Mouse (Mus musculus) cerebellum, adult 2 months (tissue): ENCODE measurements around the gene Mgmt. TPM values are rescaled to one million over a fixed set of nuclear protein-coding genes. Genes with fewer than 3 reads are reported as not detected.

Experiments used
- DNase-seq, 2 experiments: peaks; one replicate each; pipeline ENCODE4 v3.0.0; 2021
- H3K27ac ChIP-seq: fragments of 200-500 bp; 2 replicates; pipeline ENCODE4 v1.5.1; 2012; ENCODE audit warnings: low read length, control low read depth, inconsistent platforms; ENCODE audit not compliant: insufficient read depth
- H3K27me3 ChIP-seq: fragments of 200-500 bp; 2 replicates; pipeline ENCODE4 v1.6.1; 2012; ENCODE audit warnings: inconsistent platforms, mild to moderate bottlenecking, low read length, moderate library complexity; ENCODE audit not compliant: control insufficient read depth, insufficient read depth
- H3K4me1 ChIP-seq: fragments of 200-500 bp; 2 replicates; pipeline ENCODE4 v1.6.1; 2011; ENCODE audit warnings: low read length; ENCODE audit not compliant: control insufficient read depth, insufficient read depth
- H3K4me3 ChIP-seq: fragments of 200-500 bp; replicated peaks from 2 replicates; pipeline ENCODE3; 2011; ENCODE audit warnings: mild to moderate bottlenecking, low read depth, low read length, control low read depth; ENCODE audit not compliant: insufficient read depth
- CTCF ChIP-seq: fragments of 200-500 bp; IDR thresholded peaks from 2 replicates; pipeline ENCODE4 v1.5.1; 2011; ENCODE audit warnings: low read depth, mild to moderate bottlenecking, control low read depth, low read length, moderate library complexity, borderline replicate concordance; ENCODE audit not compliant: insufficient read depth
- POLR2A ChIP-seq: fragments of 200-500 bp; IDR thresholded peaks from 2 replicates; pipeline ENCODE4 v1.6.1; 2011; ENCODE audit warnings: low read length, control low read depth, borderline replicate concordance; ENCODE audit not compliant: insufficient read depth
- WGBS: fragments of 180-500 bp; shearing (Covaris S2); methylation state at CpG from one replicate; pipeline ENCODE4 v1.1.7; 2018; 5-methylcytosine and 5-hydroxymethylcytosine counted together
- polyA plus RNA-seq: library from polyadenylated mRNA; depleted of rRNA; stranded (reverse); fragments of >200 nt; gene quantifications from 2 replicates; pipeline ENCODE4 v1.2.3, GENCODE M21; 2012

The Mgmt gene
- polyA plus RNA-seq, 1 experiment = 0.92 TPM

- 44% methylated on average over 6 of the region's 6 CpGs for WGBS
Observed at GRCm38 (mm10) chr7:137082171-137082570, 187.8 kb downstream of the Mgmt start.

GRCm38 (mm10) chr7:137084651-137085050, 190.2 kb downstream of the Mgmt start:
- Histone ChIP-seq H3K27ac (no peak overlapping the region), H3K4me1 (no peaks in the 10 kb centered on the region), H3K27me3 (0 out of 2 replicates have a peak, but pooled peaks cover 2% of the 10 kb centered on the region), H3K4me3 (no peak overlapping the region)
- no peak for DNase-seq
- 88% methylated on average over 7 of the region's 7 CpGs for WGBS
- TF ChIP-seq POLR2A (no peak), CTCF (no peak)

More at GRCm38 (mm10) chr7:137082171-137082570, 187.8 kb downstream of the Mgmt start:
- Histone ChIP-seq H3K4me3 (no peak overlapping the region), H3K4me1 (no peaks in the 10 kb centered on the region), H3K27ac (no peak overlapping the region), H3K27me3 (0 out of 2 replicates have a peak, but pooled peaks cover 2% of the 10 kb centered on the region)
- DNase-seq = no peak
- TF ChIP-seq POLR2A = no peak
- TF ChIP-seq CTCF = no peak

GRCm38 (mm10) chr7:137085969-137086606, 191.7 kb downstream of the Mgmt start:
- Histone ChIP-seq H3K27me3 (0 out of 2 replicates have a peak, but pooled peaks cover 2% of the 10 kb centered on the region), H3K4me1 (no peaks in the 10 kb centered on the region), H3K4me3 (no peak overlapping the region), H3K27ac (no peak overlapping the region)
- peak in 1 of 2 experiments; percentile 3 for DNase-seq
- WGBS = 17% methylated on average over 14 of the region's 14 CpGs
- TF ChIP-seq CTCF (no peak), POLR2A (no peak)

- Histone ChIP-seq H3K4me1 (no peaks in the 10 kb centered on the region), H3K27ac (no peak overlapping the region), H3K27me3 (0 out of 2 replicates have a peak, but pooled peaks cover under 1% of the 10 kb centered on the region), H3K4me3 (no peak overlapping the region)
- 37% methylated on average over 6 of the region's 6 CpGs for WGBS
- no peak for DNase-seq
- TF ChIP-seq CTCF = no peak
- no peak for TF ChIP-seq POLR2A
Observed at GRCm38 (mm10) chr7:137087136-137087535, 192.7 kb downstream of the Mgmt start.

- whole genome bisulfite sequencing = 91% methylated on average over 6 of the region's 6 CpGs
- Histone ChIP-seq H3K27ac (no peak overlapping the region), H3K4me1 (no peaks in the 10 kb centered on the region), H3K4me3 (no peak overlapping the region), H3K27me3 (no peaks in the 10 kb centered on the region)
- no peak for DNase-seq
- no peak for TF ChIP-seq POLR2A
- no peak for TF ChIP-seq CTCF
Observed at GRCm38 (mm10) chr7:137088141-137088540, 193.7 kb downstream of the Mgmt start.

GRCm38 (mm10) chr7:137094551-137094950, 200.1 kb downstream of the Mgmt start:
- no peaks in the 10 kb centered on the region; the same call in 1 of the 2 replicates for H3K27me3 ChIP-seq
- TF ChIP-seq POLR2A (no peak), CTCF (no peak)
- no peak overlapping the region for H3K4me3 ChIP-seq
- no peak for DNase-seq
- H3K27ac ChIP-seq = no peak overlapping the region
- H3K4me1 ChIP-seq = no peaks in the 10 kb centered on the region
- 98% methylated on average over 1 of the region's 1 CpGs for WGBS

- Histone ChIP-seq H3K27me3 (no peaks in the 10 kb centered on the region; the same call in 1 of the 2 replicates), H3K4me1 (no peaks in the 10 kb centered on the region), H3K27ac (no peak overlapping the region), H3K4me3 (no peak overlapping the region)
- TF ChIP-seq POLR2A (no peak), CTCF (no peak)
- no peak for DNase-seq
- 95% methylated on average over 1 of the region's 1 CpGs for WGBS
Observed at GRCm38 (mm10) chr7:137095702-137096101, 201.3 kb downstream of the Mgmt start.

GRCm38 (mm10) chr7:137099766-137100165, 205.4 kb downstream of the Mgmt start:
- 10% methylated on average over 3 of the region's 3 CpGs for WGBS

More at GRCm38 (mm10) chr7:137099766-137100165, 205.4 kb downstream of the Mgmt start:
- TF ChIP-seq CTCF (no peak), POLR2A (no peak)
- no peak overlapping the region for H3K27ac ChIP-seq
- H3K27me3 ChIP-seq = no peaks in the 10 kb centered on the region; the same call in 1 of the 2 replicates
- no peaks in the 10 kb centered on the region for H3K4me1 ChIP-seq
- peak; percentile 13 to 17 for DNase-seq
- H3K4me3 ChIP-seq = no peak overlapping the region
